Mouse (Mus musculus) embryonic facial prominence, embryonic 15.5 days (tissue): ENCODE measurements at regions not wholly inside any gene's neighbourhood (a gene's known extent, or its start where the extent isn't known, plus 50 kb on each side); places are given as distances from the start of the nearest gene placed in this dataset.
A peak's percentile ranks its signal among the peaks of the same experiment; 100 is the strongest.

Experiments used
- ATAC-seq: fragments of 200-750 bp; cut with Nextera tagmentation; 2 replicates; pipeline ENCODE4 v1.8.0; 2017; ENCODE audit warnings: low read depth, moderate TSS enrichment; ENCODE audit not compliant: insufficient number of reproducible peaks, low FRiP score, low TSS enrichment
- H3K27ac ChIP-seq: fragments of 300-500 bp; sonication (generic); replicated peaks from 2 replicates; pipeline ENCODE4 v1.5.1; 2015; ENCODE audit warnings: mild to moderate bottlenecking, inconsistent platforms
- H3K27me3 ChIP-seq: fragments of 300-500 bp; sonication (generic); 2 replicates; pipeline ENCODE4 v1.6.1; 2015; ENCODE audit warnings: inconsistent platforms
- H3K36me3 ChIP-seq: fragments of 300-500 bp; sonication (generic); 2 replicates; pipeline ENCODE4 v1.6.1; 2015; ENCODE audit warnings: mild to moderate bottlenecking, inconsistent platforms
- H3K4me1 ChIP-seq: fragments of 300-500 bp; sonication (generic); 2 replicates; pipeline ENCODE4 v1.6.1; 2015; ENCODE audit warnings: inconsistent platforms
- H3K4me2 ChIP-seq: fragments of 300-500 bp; sonication (generic); replicated peaks from 2 replicates; pipeline ENCODE4 v1.6.1; 2015; ENCODE audit warnings: mild to moderate bottlenecking, inconsistent platforms
- H3K4me3 ChIP-seq: fragments of 300-500 bp; sonication (generic); replicated peaks from 2 replicates; pipeline ENCODE4 v1.5.1; 2015; ENCODE audit warnings: mild to moderate bottlenecking, inconsistent platforms
- H3K9ac ChIP-seq: fragments of 300-500 bp; sonication (generic); 2 replicates; pipeline ENCODE4 v1.6.1; 2015; ENCODE audit warnings: inconsistent platforms
- H3K9me3 ChIP-seq: fragments of 300-500 bp; sonication (generic); replicated peaks from 2 replicates; pipeline ENCODE4 v1.6.1; 2016; ENCODE audit warnings: inconsistent platforms
- WGBS: fragments of 180-500 bp; shearing (Covaris S2); methylation state at CpG from one replicate; pipeline ENCODE4 v1.1.7; 2015; 5-methylcytosine and 5-hydroxymethylcytosine counted together

DNA sequence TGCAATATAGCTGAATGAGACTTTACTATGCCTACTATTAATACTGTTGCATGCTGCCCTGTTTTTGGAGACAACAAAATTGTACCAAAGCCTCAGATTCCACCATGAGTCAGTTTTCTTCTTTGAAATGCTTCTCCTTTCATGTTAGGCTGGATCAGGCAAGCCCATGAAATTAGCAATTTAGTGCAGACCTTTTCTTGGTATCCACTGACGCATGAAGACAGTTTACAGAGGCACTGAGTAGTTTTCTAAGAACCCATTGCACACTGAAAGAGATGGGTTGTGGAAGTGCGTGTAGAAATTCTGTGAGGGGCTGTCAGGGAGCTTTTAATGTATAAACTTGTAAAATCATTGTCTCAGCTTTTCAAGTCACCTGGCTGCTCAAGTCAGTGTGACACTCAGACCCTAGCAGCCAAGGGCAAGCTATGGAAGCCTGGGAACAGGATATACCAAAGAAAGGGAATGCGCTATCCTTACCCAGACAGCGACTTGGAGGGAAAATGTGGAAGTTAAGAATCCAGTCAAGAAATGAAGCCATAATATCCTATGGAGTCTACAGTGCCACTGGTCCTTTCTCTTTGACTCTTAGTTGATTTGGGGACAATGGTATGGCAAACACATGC lies 323.1 kb downstream of the Mef2c start:
- H3K9me3 ChIP-seq: no peaks in the 10 kb centered on the region
- no peak overlapping the region for H3K9ac ChIP-seq
- no peaks in the 10 kb centered on the region for H3K27me3 ChIP-seq
- WGBS: 62% methylated on average over 4 of the region's 4 CpGs
- H3K36me3 ChIP-seq: no peaks in the 10 kb centered on the region
- H3K4me2 ChIP-seq: no peak overlapping the region
- no peak overlapping the region for H3K4me3 ChIP-seq
- no peak overlapping the region for H3K27ac ChIP-seq
- no peak for ATAC-seq
- no peaks in the 10 kb centered on the region for H3K4me1 ChIP-seq

DNA sequence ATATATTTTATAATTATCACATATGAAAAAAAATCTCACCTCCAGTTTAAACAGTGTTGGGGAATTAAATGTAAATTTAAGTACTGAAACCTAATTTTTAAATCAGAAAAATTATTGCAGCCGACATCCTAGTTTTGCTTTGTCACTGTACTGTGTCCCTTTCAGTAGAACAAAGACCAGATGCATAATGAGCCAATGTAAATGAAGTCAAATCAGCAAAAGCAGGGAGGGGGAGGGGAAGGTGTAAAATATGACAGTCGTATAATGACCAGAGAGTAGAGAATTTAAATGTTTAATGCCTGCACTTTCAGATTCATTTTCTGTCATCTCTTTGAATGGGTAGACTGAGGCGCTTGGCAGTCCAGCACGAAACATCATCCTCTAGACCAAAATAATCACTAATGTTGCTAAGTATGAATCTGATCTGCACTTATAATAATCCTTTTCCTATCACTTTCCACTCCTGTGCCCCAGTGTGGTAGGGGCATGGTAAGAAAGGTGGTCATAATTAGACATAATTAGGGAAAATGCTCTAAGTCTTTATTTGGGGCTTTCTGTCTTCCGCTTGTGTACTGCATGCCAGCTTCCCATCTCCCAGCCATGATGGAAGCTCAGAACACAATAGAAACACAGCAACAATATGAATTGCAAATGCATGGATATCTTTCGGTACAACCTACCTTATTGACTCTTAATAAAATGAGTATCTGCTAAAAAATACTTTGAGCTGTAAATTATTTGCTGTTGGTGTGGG lies 356.0 kb upstream of the Tmem161b start:
- 83% methylated on average over 6 of the region's 6 CpGs for WGBS
- Histone ChIP-seq H3K36me3 (no peaks in the 10 kb centered on the region), H3K27ac (no peak overlapping the region), H3K27me3 (no peaks in the 10 kb centered on the region), H3K4me1 (no peaks in the 10 kb centered on the region), H3K4me3 (no peak overlapping the region), H3K9me3 (no peaks in the 10 kb centered on the region), H3K9ac (no peak overlapping the region), H3K4me2 (no peak overlapping the region)
- ATAC-seq: no peak

GRCm38 (mm10) chr13:83867211-83867610 lies 354.9 kb upstream of the Tmem161b start:
- Histone ChIP-seq H3K36me3 (no peaks in the 10 kb centered on the region), H3K27me3 (no peaks in the 10 kb centered on the region), H3K4me3 (no peak overlapping the region), H3K4me2 (no peak overlapping the region), H3K27ac (no peak overlapping the region), H3K9ac (no peak overlapping the region), H3K4me1 (no peaks in the 10 kb centered on the region), H3K9me3 (no peaks in the 10 kb centered on the region)
- WGBS: 51% methylated on average over 1 of the region's 1 CpGs
- ATAC-seq: no peak

GRCm38 (mm10) chr13:83867831-83868473 lies 354.1 kb upstream of the Tmem161b start:
- no peak for ATAC-seq
- Histone ChIP-seq H3K9ac (no peak overlapping the region), H3K4me1 (no peaks in the 10 kb centered on the region), H3K27me3 (no peaks in the 10 kb centered on the region), H3K9me3 (no peaks in the 10 kb centered on the region), H3K36me3 (no peaks in the 10 kb centered on the region), H3K4me2 (no peak overlapping the region), H3K4me3 (no peak overlapping the region), H3K27ac (no peak overlapping the region)
- WGBS: 66% methylated on average over 4 of the region's 4 CpGs

DNA sequence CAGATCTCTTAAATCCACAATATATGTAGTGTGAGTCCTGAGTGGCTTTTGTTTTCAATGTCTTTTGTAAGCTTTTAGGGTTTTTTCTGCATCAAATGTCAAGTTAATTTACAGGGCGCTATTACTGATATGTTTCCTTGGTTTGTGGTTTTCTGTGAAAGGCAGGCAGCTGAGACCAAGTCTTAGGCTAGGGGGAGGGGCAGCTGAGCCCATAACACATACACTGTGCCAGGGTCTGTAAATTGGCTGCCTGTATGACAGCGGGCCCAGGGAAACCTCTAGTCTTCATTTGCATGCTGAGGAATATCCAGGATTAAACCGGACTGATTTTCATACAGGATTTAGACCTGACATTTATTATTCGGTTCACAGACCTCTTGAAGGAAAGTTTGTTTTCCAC lies 353.2 kb upstream of the Tmem161b start:
- no peaks in the 10 kb centered on the region for H3K27me3 ChIP-seq
- WGBS: 36% methylated on average over 4 of the region's 4 CpGs
- no peak overlapping the region for H3K9ac ChIP-seq
- no peak overlapping the region for H3K4me2 ChIP-seq
- H3K36me3 ChIP-seq: no peaks in the 10 kb centered on the region
- H3K4me3 ChIP-seq: no peak overlapping the region
- ATAC-seq: no peak
- no peaks in the 10 kb centered on the region for H3K9me3 ChIP-seq
- no peaks in the 10 kb centered on the region for H3K4me1 ChIP-seq
- H3K27ac ChIP-seq: no peak overlapping the region

DNA sequence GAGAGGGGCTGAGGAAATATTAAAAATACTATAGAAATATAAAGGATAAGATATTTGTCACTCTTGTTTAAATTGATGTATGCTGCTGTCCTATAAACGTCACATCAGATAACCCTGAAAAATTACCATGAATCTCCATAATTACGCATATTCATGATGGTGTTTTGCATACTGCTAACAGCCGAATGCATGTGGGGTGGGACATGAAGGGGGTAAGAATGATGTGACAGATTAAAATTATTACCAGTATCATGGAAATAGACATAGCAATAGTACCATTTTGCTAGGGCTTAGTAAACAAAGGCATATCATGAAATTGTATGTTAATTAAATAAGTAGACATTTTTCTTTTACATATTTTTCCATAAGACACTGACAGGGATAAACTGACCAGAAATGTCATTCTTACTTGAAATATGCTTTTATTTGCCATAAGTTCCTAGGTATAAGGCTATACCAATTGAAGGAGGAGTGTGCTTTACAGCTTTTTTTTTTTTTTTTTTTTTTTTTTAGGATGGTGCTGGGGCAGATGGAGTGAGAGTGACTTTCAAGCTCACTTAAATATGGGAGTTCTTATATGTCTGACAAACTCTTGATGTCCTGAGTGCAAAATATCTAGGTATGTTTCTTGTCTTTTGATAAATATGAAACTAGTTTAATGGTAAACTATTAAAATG lies 349.8 kb upstream of the Tmem161b start:
- H3K36me3 ChIP-seq: no peaks in the 10 kb centered on the region
- H3K9me3 ChIP-seq: no peaks in the 10 kb centered on the region
- no peak overlapping the region for H3K9ac ChIP-seq
- whole genome bisulfite sequencing: 57% methylated on average over 3 of the region's 3 CpGs
- no peaks in the 10 kb centered on the region for H3K4me1 ChIP-seq
- ATAC-seq: no peak
- H3K27me3 ChIP-seq: no peaks in the 10 kb centered on the region
- no peak overlapping the region for H3K4me3 ChIP-seq
- H3K4me2 ChIP-seq: no peak overlapping the region
- H3K27ac ChIP-seq: no peak overlapping the region

DNA sequence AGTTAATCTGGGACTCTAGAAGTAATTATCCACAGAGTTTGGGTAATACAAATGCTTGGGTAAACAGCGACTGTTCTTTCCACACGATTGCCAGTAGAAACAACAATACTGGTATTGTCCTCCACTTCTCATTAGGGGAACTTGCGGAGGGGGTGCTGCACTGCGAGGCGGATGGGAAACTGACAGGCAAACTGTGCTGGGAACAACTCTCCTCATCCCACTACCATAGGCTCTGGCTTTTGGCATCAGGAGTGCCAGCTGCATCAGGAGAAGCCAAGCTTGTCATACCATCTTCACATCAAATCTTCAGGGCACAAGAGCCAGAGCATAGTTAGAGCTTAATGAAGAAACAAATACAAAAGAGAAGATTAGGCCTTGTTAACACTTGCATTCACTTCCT lies 349.2 kb upstream of the Tmem161b start:
- no peak overlapping the region for H3K9ac ChIP-seq
- no peaks in the 10 kb centered on the region for H3K9me3 ChIP-seq
- H3K4me2 ChIP-seq: no peak overlapping the region
- no peak overlapping the region for H3K27ac ChIP-seq
- H3K4me3 ChIP-seq: no peak overlapping the region
- H3K36me3 ChIP-seq: no peaks in the 10 kb centered on the region
- ATAC-seq: no peak
- H3K27me3 ChIP-seq: no peaks in the 10 kb centered on the region
- 14% methylated on average over 5 of the region's 5 CpGs for WGBS
- no peaks in the 10 kb centered on the region for H3K4me1 ChIP-seq

DNA sequence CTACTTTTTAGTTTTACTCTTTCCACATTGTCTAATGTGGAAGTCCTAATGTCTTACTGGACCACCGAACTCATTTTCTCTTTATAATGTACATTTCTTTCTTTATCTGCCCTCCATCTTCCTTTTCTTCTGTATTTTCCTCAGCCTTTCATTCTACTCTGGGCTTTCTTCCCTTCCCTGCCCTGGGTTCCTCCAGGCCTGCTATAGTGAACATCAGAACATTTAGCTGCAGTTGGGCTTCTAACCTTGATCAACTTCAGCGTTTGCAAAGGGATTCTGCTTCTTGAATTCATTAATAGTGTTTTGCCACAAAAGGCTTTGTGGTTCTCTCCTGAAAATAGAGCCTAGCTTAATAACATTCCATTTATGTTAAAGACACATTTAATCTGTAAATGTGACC lies 342.5 kb upstream of the Tmem161b start:
- 59% methylated on average over 2 of the region's 2 CpGs for WGBS
- no peak overlapping the region for H3K4me2 ChIP-seq
- no peak for ATAC-seq
- H3K27me3 ChIP-seq: no peaks in the 10 kb centered on the region
- H3K4me3 ChIP-seq: no peak overlapping the region
- no peaks in the 10 kb centered on the region for H3K4me1 ChIP-seq
- H3K9ac ChIP-seq: no peak overlapping the region
- H3K36me3 ChIP-seq: no peaks in the 10 kb centered on the region
- no peak overlapping the region for H3K27ac ChIP-seq
- no peaks in the 10 kb centered on the region for H3K9me3 ChIP-seq

- WGBS: 79% methylated on average over 2 of the region's 2 CpGs
- H3K27me3 ChIP-seq: no peaks in the 10 kb centered on the region
- peak; percentile 15; the same call in 1 of the 2 replicates for ATAC-seq
- H3K36me3 ChIP-seq: no peaks in the 10 kb centered on the region
- H3K4me2 ChIP-seq: no peak overlapping the region
- H3K4me1 ChIP-seq: no peaks in the 10 kb centered on the region
- H3K9me3 ChIP-seq: no peaks in the 10 kb centered on the region
- no peak overlapping the region for H3K4me3 ChIP-seq
- no peak overlapping the region for H3K9ac ChIP-seq
- H3K27ac ChIP-seq: no peak overlapping the region
Measured at GRCm38 (mm10) chr13:83880305-83880704, 341.8 kb upstream of the Tmem161b start.

DNA sequence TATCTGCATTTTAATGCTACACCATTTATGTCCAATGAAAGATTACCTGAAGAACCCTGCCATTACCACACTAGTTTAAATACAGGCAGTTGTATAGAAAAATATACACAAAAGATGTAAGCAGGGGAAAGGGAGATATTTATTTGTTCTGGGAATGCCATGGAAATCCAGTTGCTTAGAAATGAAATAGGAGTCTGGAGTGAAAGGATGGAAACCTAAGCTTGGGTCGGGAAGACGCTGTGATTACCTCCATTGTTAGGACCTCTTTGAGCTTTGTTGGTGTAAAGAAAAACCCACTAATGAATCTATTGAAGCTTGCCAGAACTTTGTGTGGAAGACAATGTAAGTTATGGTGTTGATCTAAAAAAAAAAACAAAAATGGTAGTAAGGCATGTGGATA lies 341.3 kb upstream of the Tmem161b start:
- Histone ChIP-seq H3K27me3 (no peaks in the 10 kb centered on the region), H3K27ac (no peak overlapping the region), H3K9ac (no peak overlapping the region), H3K4me3 (no peak overlapping the region), H3K4me1 (no peaks in the 10 kb centered on the region), H3K9me3 (no peaks in the 10 kb centered on the region), H3K36me3 (no peaks in the 10 kb centered on the region), H3K4me2 (no peak overlapping the region)
- 0 out of 2 replicates have a peak, but pooled peaks have one; percentile 7 for ATAC-seq
- WGBS: 75% methylated on average over 2 of the region's 2 CpGs

DNA sequence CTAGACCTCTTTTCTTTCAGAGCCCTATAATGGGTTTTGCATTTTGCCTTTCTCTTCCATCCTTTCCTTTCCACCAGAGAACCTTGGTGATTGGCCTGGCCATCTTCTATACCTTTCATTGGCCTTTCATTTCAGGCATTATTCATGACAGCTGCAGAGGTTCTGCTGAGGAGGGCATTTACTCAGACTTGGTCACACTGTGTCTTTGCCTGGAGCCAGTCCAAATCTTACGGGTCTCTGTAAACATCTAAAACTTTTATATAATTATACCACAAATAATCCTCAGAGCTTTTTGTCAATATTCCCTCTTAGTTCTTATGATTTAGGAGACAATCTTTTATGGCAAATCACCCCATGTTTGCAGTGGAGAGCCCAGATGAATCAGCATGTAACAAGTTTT lies 339.3 kb upstream of the Tmem161b start:
- no peak for ATAC-seq
- Histone ChIP-seq H3K4me2 (no peak overlapping the region), H3K9me3 (no peaks in the 10 kb centered on the region), H3K36me3 (no peaks in the 10 kb centered on the region), H3K9ac (no peak overlapping the region), H3K27ac (no peak overlapping the region), H3K4me3 (no peak overlapping the region), H3K27me3 (no peaks in the 10 kb centered on the region), H3K4me1 (no peaks in the 10 kb centered on the region)
- 67% methylated on average over 1 of the region's 1 CpGs for WGBS
